Mouse (Mus musculus): Measurements from ENCODE around the gene Cgrrf1. TPM values are rescaled to one million over a fixed set of nuclear protein-coding genes. Genes with fewer than 3 reads are reported as not detected.
A peak's percentile ranks its signal among the peaks of the same experiment; 100 is the strongest.

The Cgrrf1 gene
- total and polyA plus RNA-seq, 2 experiments from 2014 or later = 24.4 to 36.0 TPM

- no peak overlapping the region for H3K27ac ChIP-seq (ENCODE audit: low read depth, low read length)
- no peak overlapping the region for H3K9ac ChIP-seq (replicated peaks; ENCODE audit: low read length, poor library complexity, severe bottlenecking)
- H3K4me2 ChIP-seq (ENCODE audit: low read depth, low read length, poor library complexity, severe bottlenecking) = no peak overlapping the region
- no peak for TF ChIP-seq CTCF (IDR thresholded peaks at IDR 0.05)
- DNase-seq (ENCODE audit: low spot score) (no peak), ATAC-seq (ENCODE audit: low FRiP score) (no peak)
- peaks cover 4% of the 10 kb centered on the region; the same call in 1 of the 2 replicates for H3K36me3 ChIP-seq (ENCODE audit: insufficient read depth, low read length)
- H3K27me3 ChIP-seq (ENCODE audit: insufficient read depth, low read length) = no peaks in the 10 kb centered on the region
- no peak overlapping the region for H3K4me3 ChIP-seq (ENCODE audit: low read depth, low read length)
- 93% methylated on average over 1 of the region's 1 CpGs for WGBS
- no peaks in the 10 kb centered on the region for H3K9me3 ChIP-seq (ENCODE audit: low read length)
- no peaks in the 10 kb centered on the region for H3K4me1 ChIP-seq (ENCODE audit: insufficient read depth, low read length)
Measured at GRCm38 (mm10) chr14:46849769-46850168, 17.8 kb downstream of the Cgrrf1 start.

GRCm38 (mm10) chr14:46853677-46854076 lies 21.8 kb downstream of the Cgrrf1 start:
- ATAC-seq (ENCODE audit: low FRiP score) = no peak
- Histone ChIP-seq H3K27ac (ENCODE audit: low read depth, low read length) (no peak overlapping the region), H3K4me3 (ENCODE audit: low read depth, low read length) (no peak overlapping the region), H3K27me3 (ENCODE audit: insufficient read depth, low read length) (no peaks in the 10 kb centered on the region), H3K36me3 (ENCODE audit: insufficient read depth, low read length) (peaks cover 4% of the 10 kb centered on the region; the same call in 1 of the 2 replicates), H3K4me1 (ENCODE audit: insufficient read depth, low read length) (no peaks in the 10 kb centered on the region), H3K9ac (replicated peaks; ENCODE audit: low read length, poor library complexity, severe bottlenecking) (no peak overlapping the region), H3K4me2 (ENCODE audit: low read depth, low read length, poor library complexity, severe bottlenecking) (no peak overlapping the region), H3K9me3 (ENCODE audit: low read length) (no peaks in the 10 kb centered on the region)
- no peak for DNase-seq (ENCODE audit: low spot score)
- 82% methylated on average over 11 of the region's 11 CpGs for WGBS
- TF ChIP-seq CTCF (IDR thresholded peaks at IDR 0.05) = no peak

- DNase-seq (ENCODE audit: low spot score) (no peak), ATAC-seq (ENCODE audit: low FRiP score) (no peak)
- H3K4me3 ChIP-seq (ENCODE audit: low read depth, low read length) = no peak overlapping the region
- no peaks in the 10 kb centered on the region for H3K4me1 ChIP-seq (ENCODE audit: insufficient read depth, low read length)
- no peak for TF ChIP-seq CTCF (IDR thresholded peaks at IDR 0.05)
- H3K27me3 ChIP-seq (ENCODE audit: insufficient read depth, low read length) = no peaks in the 10 kb centered on the region
- no peak overlapping the region for H3K4me2 ChIP-seq (ENCODE audit: low read depth, low read length, poor library complexity, severe bottlenecking)
- H3K9me3 ChIP-seq (ENCODE audit: low read length) = no peaks in the 10 kb centered on the region
- no peak overlapping the region for H3K27ac ChIP-seq (ENCODE audit: low read depth, low read length)
- WGBS = 92% methylated on average over 5 of the region's 5 CpGs
- H3K36me3 ChIP-seq (ENCODE audit: insufficient read depth, low read length) = no peaks in the 10 kb centered on the region
- H3K9ac ChIP-seq (replicated peaks; ENCODE audit: low read length, poor library complexity, severe bottlenecking) = no peak overlapping the region
Measured at GRCm38 (mm10) chr14:46862922-46863321, 31.0 kb downstream of the Cgrrf1 start.

- Histone ChIP-seq H3K27me3 (ENCODE audit: insufficient read depth, low read length) (no peaks in the 10 kb centered on the region), H3K27ac (ENCODE audit: low read depth, low read length) (no peak overlapping the region), H3K4me2 (ENCODE audit: low read depth, low read length, poor library complexity, severe bottlenecking) (no peak overlapping the region), H3K4me1 (ENCODE audit: insufficient read depth, low read length) (peaks cover 3% of the 10 kb centered on the region; the same call in 1 of the 2 replicates), H3K9me3 (ENCODE audit: low read length) (no peaks in the 10 kb centered on the region), H3K4me3 (ENCODE audit: low read depth, low read length) (no peak overlapping the region), H3K9ac (replicated peaks; ENCODE audit: low read length, poor library complexity, severe bottlenecking) (no peak overlapping the region), H3K36me3 (ENCODE audit: insufficient read depth, low read length) (no peaks in the 10 kb centered on the region)
- DNase-seq (ENCODE audit: low spot score) (peak; percentile 68), ATAC-seq (ENCODE audit: low FRiP score) (no peak)
- peak; percentile 87 for TF ChIP-seq CTCF (IDR thresholded peaks at IDR 0.05)
- WGBS = 4% methylated on average over 10 of the region's 10 CpGs
Measured at GRCm38 (mm10) chr14:46880935-46881334, 49.0 kb downstream of the Cgrrf1 start.

- H3K27ac ChIP-seq (ENCODE audit: low read depth, low read length) = 0 out of 2 replicates have a peak overlapping the region, but pooled peaks have one; percentile 12
- TF ChIP-seq CTCF (IDR thresholded peaks at IDR 0.05) = no peak
- WGBS = 5% methylated on average over 39 of the region's 40 CpGs
- DNase-seq (ENCODE audit: low spot score) (no peak), ATAC-seq (ENCODE audit: low FRiP score) (peak; percentile 6; the same call in 1 of the 2 replicates)
- H3K27me3 ChIP-seq (ENCODE audit: insufficient read depth, low read length) = no peaks in the 10 kb centered on the region
- peaks cover 7% of the 10 kb centered on the region; the same call in 1 of the 2 replicates for H3K4me1 ChIP-seq (ENCODE audit: insufficient read depth, low read length)
- H3K9ac ChIP-seq (replicated peaks; ENCODE audit: low read length, poor library complexity, severe bottlenecking) = peak overlapping the region; percentile 71
- no peaks in the 10 kb centered on the region for H3K9me3 ChIP-seq (ENCODE audit: low read length)
- H3K4me3 ChIP-seq (ENCODE audit: low read depth, low read length) = peak overlapping the region; percentile 71
- peak overlapping the region; percentile 94 for H3K4me2 ChIP-seq (ENCODE audit: low read depth, low read length, poor library complexity, severe bottlenecking)
- no peaks in the 10 kb centered on the region for H3K36me3 ChIP-seq (ENCODE audit: insufficient read depth, low read length)
Measured at GRCm38 (mm10) chr14:46881581-46882430, 49.9 kb downstream of the Cgrrf1 start.

GRCm38 (mm10) chr14:46882431-46883067 lies 50.6 kb downstream of the Cgrrf1 start, which contains the start of gene Samd4:
Samd4 (plus strand) TSS chr14:46882854.
- Histone ChIP-seq H3K9ac (replicated peaks; ENCODE audit: low read length, poor library complexity, severe bottlenecking) (peak within 1 kb of the TSS; percentile 71), H3K4me3 (ENCODE audit: low read depth, low read length) (peak within 1 kb of the TSS; percentile 71), H3K4me2 (ENCODE audit: low read depth, low read length, poor library complexity, severe bottlenecking) (peak within 1 kb of the TSS; percentile 94), H3K4me1 (ENCODE audit: insufficient read depth, low read length) (peaks cover 7% of the 10 kb centered on the region; the same call in 1 of the 2 replicates), H3K36me3 (ENCODE audit: insufficient read depth, low read length) (no peaks in the 10 kb centered on the region), H3K27me3 (ENCODE audit: insufficient read depth, low read length) (no peaks in the 10 kb centered on the region), H3K27ac (ENCODE audit: low read depth, low read length) (peak within 1 kb of the TSS; percentile 67), H3K9me3 (ENCODE audit: low read length) (no peaks in the 10 kb centered on the region)
- DNase-seq (ENCODE audit: low spot score) = peak; percentile 74
- TF ChIP-seq CTCF (IDR thresholded peaks at IDR 0.05) = peak; percentile 48; the same call in 1 of the 2 replicates
- ATAC-seq (ENCODE audit: low FRiP score) = peak; percentile 53
- under 1% methylated on average over 38 of the region's 54 CpGs for WGBS

All from midbrain, postnatal 0 days (tissue).